Mouse (Mus musculus) mouse trophoblast stem cell (cell line): ENCODE results near the gene Il31ra.

Experiments
- in situ Hi-C, 2 experiments: fragments of 300-500 bp; cut with MseI, MboI; formaldehyde crosslinking; loops; 2 replicates in 1 of 2; 3 replicates in 1 of 2; pipeline ENCODE4 v1.15.1; 2025

Gene Il31ra

GRCm38 (mm10) chr13:112508487-112508886 is 85.7 kb downstream of the Il31ra start:
- in situ Hi-C loops = loop anchor here in 1 of 2 experiments (10.0 to 25.0 kb wide), 2 partner anchors 204 to 721 kb away; no protein-coding TSS in a partner anchor

- in situ Hi-C loops = loop anchor here in 1 of 2 experiments (10.0 to 25.0 kb wide), 2 partner anchors 203 to 720 kb away; no protein-coding TSS in a partner anchor
Observed at GRCm38 (mm10) chr13:112507691-112508090, 86.5 kb downstream of the Il31ra start.

- in situ Hi-C loops = loop anchor here in 1 of 2 experiments (10.0 to 25.0 kb wide), 2 partner anchors 202 to 719 kb away; no protein-coding TSS in a partner anchor
Observed at GRCm38 (mm10) chr13:112506766-112507165, 87.4 kb downstream of the Il31ra start.

- in situ Hi-C loops = loop anchor here in 1 of 2 experiments (10.0 to 25.0 kb wide), 2 partner anchors 201 to 718 kb away; no protein-coding TSS in a partner anchor
Observed at GRCm38 (mm10) chr13:112505436-112505835, 88.7 kb downstream of the Il31ra start.

GRCm38 (mm10) chr13:112503846-112504245 is 90.3 kb downstream of the Il31ra start:
- in situ Hi-C loops = loop anchor here in 1 of 2 experiments (10.0 to 25.0 kb wide), 2 partner anchors 199 to 717 kb away; no protein-coding TSS in a partner anchor

GRCm38 (mm10) chr13:112500466-112500865 is 93.7 kb downstream of the Il31ra start:
- in situ Hi-C loops = loop anchor here in 1 of 2 experiments (10.0 to 25.0 kb wide), 2 partner anchors 196 to 713 kb away; no protein-coding TSS in a partner anchor

- in situ Hi-C loops = loop anchor here in 1 of 2 experiments (10.0 to 25.0 kb wide), 2 partner anchors 195 to 713 kb away; no protein-coding TSS in a partner anchor
Observed at GRCm38 (mm10) chr13:112500027-112500426, 94.1 kb downstream of the Il31ra start.

GRCm38 (mm10) chr13:112494590-112494989 is 99.6 kb downstream of the Il31ra start:
- in situ Hi-C loops = no loop called here

GRCm38 (mm10) chr13:112492285-112492678 is 101.9 kb downstream of the Il31ra start:
- in situ Hi-C loops = no loop called here

GRCm38 (mm10) chr13:112491636-112492284 is 102.4 kb downstream of the Il31ra start:
- in situ Hi-C loops = no loop called here

GRCm38 (mm10) chr13:112490036-112490435 is 104.1 kb downstream of the Il31ra start:
- in situ Hi-C loops = no loop called here

- in situ Hi-C loops = no loop called here
Observed at GRCm38 (mm10) chr13:112486676-112487075, 107.5 kb downstream of the Il31ra start.

- in situ Hi-C loops = no loop called here
Observed at GRCm38 (mm10) chr13:112486236-112486635, 107.9 kb downstream of the Il31ra start.

- in situ Hi-C loops = no loop called here
Observed at GRCm38 (mm10) chr13:112483015-112483414, 111.1 kb downstream of the Il31ra start.

GRCm38 (mm10) chr13:112482525-112482924 is 111.6 kb downstream of the Il31ra start:
- in situ Hi-C loops = no loop called here

GRCm38 (mm10) chr13:112479926-112480325 is 114.2 kb downstream of the Il31ra start:
- in situ Hi-C loops = no loop called here

- in situ Hi-C loops = no loop called here
Observed at GRCm38 (mm10) chr13:112479032-112479431, 115.1 kb downstream of the Il31ra start.

- in situ Hi-C loops = no loop called here
Observed at GRCm38 (mm10) chr13:112473757-112474755, 120.1 kb downstream of the Il31ra start.

- in situ Hi-C loops = no loop called here
Observed at GRCm38 (mm10) chr13:112472401-112473023, 121.6 kb downstream of the Il31ra start.

GRCm38 (mm10) chr13:112471201-112471600 is 123.0 kb downstream of the Il31ra start:
- in situ Hi-C loops = no loop called here
